Mouse (Mus musculus) lung, postnatal 25 days (tissue): ENCODE results near the gene Tceal1.

Experiments
- DNase-seq: peaks from one replicate; pipeline ENCODE4 v3.0.0; 2022; ENCODE audit warnings: low spot score

The Tceal1 gene

DNA sequence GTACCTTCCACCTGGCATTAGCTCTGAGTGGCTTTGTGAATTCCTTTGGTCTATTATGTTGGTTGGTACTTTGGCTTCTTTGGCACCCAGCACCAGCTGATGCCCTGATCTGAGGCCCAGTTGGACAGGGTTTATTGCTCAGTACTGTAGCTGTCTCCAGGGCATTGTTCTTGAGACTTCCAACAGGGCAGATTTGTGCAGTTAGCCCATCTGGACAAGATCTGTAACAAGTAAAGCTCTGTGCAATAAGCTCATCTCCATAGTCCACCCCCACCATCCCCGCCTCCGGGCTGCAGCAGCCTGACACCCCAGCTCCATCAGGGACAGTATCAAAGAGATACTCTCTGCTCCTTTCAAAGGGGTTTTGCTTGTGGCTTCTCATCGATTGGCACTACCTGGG, 47.7 kb downstream of the Tceal1 start:
- peak; percentile 14 for DNase-seq
